Mouse (Mus musculus) embryonic fibroblast, embryonic 13.5 days (primary cell): ENCODE measurements around the gene Olfr1186. TPM values are rescaled to one million over a fixed set of nuclear protein-coding genes. Genes with fewer than 3 reads are reported as not detected.
"Not testable (repeated sequence)": the region's sequence is repeated elsewhere in the genome, so short reads cannot be mapped to it uniquely, and the experiment has no call there.

Source experiments
- H3K27ac ChIP-seq: 2 replicates; pipeline ENCODE4 v1.5.1; 2012; ENCODE audit warnings: low read length, control low read depth, inconsistent platforms; ENCODE audit not compliant: insufficient read depth
- H3K4me1 ChIP-seq: 2 replicates; pipeline ENCODE4 v1.6.1; 2011; ENCODE audit warnings: low read length; ENCODE audit not compliant: control insufficient read depth, insufficient read depth
- H3K4me3 ChIP-seq: 2 replicates; pipeline ENCODE4 v1.5.1; 2011; ENCODE audit warnings: mild to moderate bottlenecking, control low read depth, low read length; ENCODE audit not compliant: insufficient read depth
- CTCF ChIP-seq: IDR thresholded peaks from 2 replicates; pipeline ENCODE4 v1.5.1; 2011; ENCODE audit warnings: mild to moderate bottlenecking, control low read depth, low read length, moderate library complexity, borderline replicate concordance; ENCODE audit not compliant: insufficient read depth
- POLR2A ChIP-seq: IDR thresholded peaks from 2 replicates; pipeline ENCODE4 v1.6.1; 2011; ENCODE audit warnings: low read depth, mild to moderate bottlenecking, control low read depth, low read length, moderate library complexity
- polyA plus RNA-seq: library from polyadenylated mRNA; stranded (reverse); fragments of >200 nt; gene quantifications from 2 replicates; pipeline ENCODE4 v1.2.4, GENCODE M21; 2011; ENCODE audit warnings: low read depth; ENCODE audit not compliant: missing spikeins, insufficient read length

Gene Olfr1186
- not detected in 2 replicates for polyA plus RNA-seq

- no peak within 1 kb of the TSS for H3K27ac ChIP-seq
- H3K4me1 ChIP-seq, result no peaks in the 10 kb centered on the region
- no peak for TF ChIP-seq CTCF
- no peak for TF ChIP-seq POLR2A
- no peak within 1 kb of the TSS for H3K4me3 ChIP-seq
Measured at GRCm38 (mm10) chr2:88518251-88518650, at the start of gene Olfr1186. TSS of gene Olfr1186 (plus strand) at chr2:88518551.

- Histone ChIP-seq H3K27ac (no peak within 1 kb of the TSS), H3K4me3 (no peak within 1 kb of the TSS), H3K4me1 (no peaks in the 10 kb centered on the region)
- no peak for TF ChIP-seq CTCF
- no peak for TF ChIP-seq POLR2A
Measured at GRCm38 (mm10) chr2:88483298-88483697, 35.1 kb upstream of the Olfr1186 start, which contains the start of gene Olfr1184. TSS of gene Olfr1184 (plus strand) at chr2:88483598.

- no peaks in the 10 kb centered on the region for H3K4me1 ChIP-seq
- no peak for TF ChIP-seq POLR2A
- no peak for TF ChIP-seq CTCF
- H3K4me3 ChIP-seq, result no peak within 1 kb of the TSS
- no peak within 1 kb of the TSS for H3K27ac ChIP-seq
Measured at GRCm38 (mm10) chr2:88493020-88493419, 25.3 kb upstream of the Olfr1186 start, which contains the start of gene Olfr1185-ps1. TSS of gene Olfr1185-ps1 (plus strand) at chr2:88493320.

- no peak overlapping the region for H3K27ac ChIP-seq
- no peak overlapping the region for H3K4me3 ChIP-seq
- TF ChIP-seq POLR2A (no peak), CTCF (no peak)
- no peaks in the 10 kb centered on the region for H3K4me1 ChIP-seq
Measured at GRCm38 (mm10) chr2:88525720-88526119, 7.4 kb downstream of the Olfr1186 start.

GRCm38 (mm10) chr2:88556635-88557034 lies 38.3 kb downstream of the Olfr1186 start, which contains the start of gene Olfr1188:
TSS of gene Olfr1188 (plus strand) at chr2:88556935.
- Histone ChIP-seq H3K27ac (no peak within 1 kb of the TSS), H3K4me3 (no peak within 1 kb of the TSS), H3K4me1 (no peaks in the 10 kb centered on the region)
- TF ChIP-seq CTCF (no peak), POLR2A (no peak)

- H3K4me1 ChIP-seq, H3K4me3 ChIP-seq, H3K27ac ChIP-seq: not testable (repeated sequence)
Measured at GRCm38 (mm10) chr2:88572696-88573095, 54.3 kb downstream of the Olfr1186 start.

Other genes with a start within 250 kb of the Olfr1186 start
- not detected in 2 replicates for gene Olfr1173, start 238.7 kb upstream of the Olfr1186 start, polyA plus RNA-seq
- gene Olfr1174-ps, start 203.4 kb upstream of the Olfr1186 start, polyA plus RNA-seq, result not detected in 2 replicates
- gene Olfr1175-ps, start 191.3 kb upstream of the Olfr1186 start, polyA plus RNA-seq, result not detected in 2 replicates
- not detected in 2 replicates for gene Olfr1176, start 181.8 kb upstream of the Olfr1186 start, polyA plus RNA-seq
- not detected in 2 replicates for gene Olfr1177-ps, start 172.1 kb upstream of the Olfr1186 start, polyA plus RNA-seq
- gene Olfr1178, start 131.5 kb upstream of the Olfr1186 start, polyA plus RNA-seq, result not detected in 2 replicates
- gene Olfr1179, start 112.1 kb upstream of the Olfr1186 start, polyA plus RNA-seq, result not detected in 2 replicates
- gene Olfr1180, start 99.4 kb upstream of the Olfr1186 start, polyA plus RNA-seq, result not detected in 2 replicates
- gene Olfr1181, start 92.4 kb upstream of the Olfr1186 start, polyA plus RNA-seq, result not detected in 2 replicates
- not detected in 2 replicates for gene Gm13757, start 69.4 kb upstream of the Olfr1186 start, polyA plus RNA-seq
- not detected in 2 replicates for gene Olfr1183, start 63.7 kb upstream of the Olfr1186 start, polyA plus RNA-seq
- gene Olfr1184, start 35.0 kb upstream of the Olfr1186 start, polyA plus RNA-seq, result not detected in 2 replicates
- not detected in 2 replicates for gene Olfr1185-ps1, start 25.2 kb upstream of the Olfr1186 start, polyA plus RNA-seq
- not detected in 2 replicates for gene Olfr1188, start 38.4 kb downstream of the Olfr1186 start, polyA plus RNA-seq
- gene Olfr1189, start 67.9 kb downstream of the Olfr1186 start, polyA plus RNA-seq, result not detected in 2 replicates
- gene Olfr1191-ps1, start 122.0 kb downstream of the Olfr1186 start, polyA plus RNA-seq, result not detected in 2 replicates
- gene Olfr1192-ps1, start 130.0 kb downstream of the Olfr1186 start, polyA plus RNA-seq, result not detected in 2 replicates
- gene Olfr1193, start 157.1 kb downstream of the Olfr1186 start, polyA plus RNA-seq, result not detected in 2 replicates
- gene Olfr1195, start 170.6 kb downstream of the Olfr1186 start, polyA plus RNA-seq, result not detected in 2 replicates
- gene Olfr1196, start 186.0 kb downstream of the Olfr1186 start, polyA plus RNA-seq, result not detected in 2 replicates
- gene Olfr1197, start 213.8 kb downstream of the Olfr1186 start, polyA plus RNA-seq, result not detected in 2 replicates
- not detected in 2 replicates for gene Olfr1198, start 232.8 kb downstream of the Olfr1186 start, polyA plus RNA-seq
- gene Olfr1199, start 241.9 kb downstream of the Olfr1186 start, polyA plus RNA-seq, result not detected in 2 replicates